Mouse (Mus musculus) neural tube, embryonic 10.5 days (tissue): ENCODE data around the gene Micu1.

ENCODE experiments used
- DNase-seq: peaks from one replicate; pipeline ENCODE4 v3.0.0-alpha.2; 2017; ENCODE audit warnings: low spot score; ENCODE audit errors: extremely low spot score

The Micu1 gene

DNA sequence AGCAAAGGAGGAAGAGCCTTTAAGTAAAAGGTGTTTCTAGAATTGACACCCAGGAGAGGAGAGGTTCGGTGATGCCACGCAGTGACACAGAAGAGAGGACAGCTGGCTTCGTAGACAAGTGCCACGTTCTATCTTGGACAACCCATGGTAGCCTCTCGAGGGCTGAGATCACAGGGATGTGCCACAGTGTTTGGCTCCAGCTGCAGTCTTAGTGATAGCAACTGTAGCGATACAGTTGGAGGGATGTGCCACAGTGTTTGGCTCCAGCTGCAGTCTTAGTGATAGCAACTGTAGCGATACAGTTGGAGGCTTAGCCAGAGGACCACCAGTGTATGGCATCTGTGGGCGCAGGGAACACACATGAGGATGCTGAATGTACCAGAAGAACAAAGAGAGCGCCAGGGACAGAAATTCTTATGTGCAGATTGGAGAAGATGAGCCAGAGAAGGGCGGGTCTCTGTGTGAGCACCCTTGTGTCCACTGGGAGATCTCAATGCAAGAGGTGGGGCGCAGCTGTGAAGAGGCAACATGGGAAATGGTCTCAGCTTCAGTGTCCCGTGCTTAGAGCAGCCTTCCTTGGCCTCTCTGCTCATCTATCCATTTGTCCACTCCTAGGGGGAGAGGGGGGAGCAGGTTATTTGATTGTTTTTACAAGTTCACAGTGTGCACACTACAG, 98.7 kb downstream of the Micu1 start:
- DNase-seq = no peak

DNA sequence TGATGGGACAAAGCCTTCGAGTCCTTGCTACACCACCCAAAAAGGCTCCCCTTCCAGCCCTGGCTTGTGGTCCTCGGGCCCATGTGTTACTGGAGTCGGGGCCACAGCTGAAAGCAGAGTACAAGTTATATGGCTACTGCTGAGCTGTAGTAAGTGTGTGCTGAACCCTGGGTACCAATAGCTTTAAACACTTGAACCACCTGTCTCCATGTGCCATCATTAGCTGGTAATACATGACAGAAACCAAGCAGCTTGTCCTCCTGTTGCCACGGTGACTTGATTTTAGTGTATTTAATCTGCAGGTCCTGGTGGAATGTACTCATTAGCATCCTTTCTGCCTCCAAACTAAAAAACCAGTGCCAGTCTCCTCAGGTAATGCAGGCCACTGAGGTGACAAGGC, 106.4 kb downstream of the Micu1 start:
- DNase-seq = no peak

DNA sequence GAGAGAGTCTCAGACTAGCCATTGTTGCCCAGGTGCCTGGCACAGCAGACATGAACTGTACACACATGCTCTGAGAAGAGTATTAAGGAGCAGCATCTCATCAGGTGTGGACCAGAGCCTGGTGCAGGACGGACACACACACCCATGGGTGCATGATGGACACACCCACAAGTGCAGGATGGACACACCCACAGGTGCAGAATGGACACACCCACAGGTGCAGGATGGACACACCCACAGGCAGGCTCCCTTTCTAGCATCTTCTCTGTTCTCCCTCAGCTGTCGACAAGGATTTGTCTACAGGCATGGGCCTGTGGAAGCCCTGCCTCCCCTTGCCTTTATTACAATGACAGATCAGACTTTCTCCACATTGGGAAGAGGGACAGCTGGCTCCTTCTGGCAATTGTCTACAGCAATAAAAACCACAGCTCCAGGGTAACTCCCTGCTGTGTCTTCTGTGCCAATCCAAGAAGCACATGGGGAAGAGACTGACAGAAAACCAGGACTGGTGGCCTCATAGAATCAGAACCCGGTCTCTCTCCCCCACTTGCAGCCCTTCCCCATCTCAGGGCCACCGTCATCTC, 107.8 kb downstream of the Micu1 start:
- no peak for DNase-seq

DNA sequence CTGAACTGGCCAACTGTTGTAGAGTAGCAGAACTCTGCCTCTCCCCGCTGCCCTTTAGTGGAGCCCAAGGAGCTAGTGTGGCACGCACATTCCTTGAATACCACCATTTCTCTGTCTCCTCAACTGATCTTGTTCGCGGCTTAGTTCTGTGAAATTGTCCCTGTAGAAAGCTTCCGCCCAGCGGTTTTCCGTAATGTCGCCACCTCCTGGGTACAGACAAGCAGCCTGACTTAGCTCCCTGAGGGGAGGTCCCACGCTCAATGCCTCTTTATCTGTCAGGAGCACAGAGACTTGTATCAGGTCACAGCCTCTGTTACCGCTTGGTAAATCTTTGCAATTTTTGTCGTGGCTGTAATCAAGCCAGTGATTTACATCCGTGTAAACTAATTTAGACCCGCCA, 110.7 kb downstream of the Micu1 start:
- peak; percentile 25 for DNase-seq

DNA sequence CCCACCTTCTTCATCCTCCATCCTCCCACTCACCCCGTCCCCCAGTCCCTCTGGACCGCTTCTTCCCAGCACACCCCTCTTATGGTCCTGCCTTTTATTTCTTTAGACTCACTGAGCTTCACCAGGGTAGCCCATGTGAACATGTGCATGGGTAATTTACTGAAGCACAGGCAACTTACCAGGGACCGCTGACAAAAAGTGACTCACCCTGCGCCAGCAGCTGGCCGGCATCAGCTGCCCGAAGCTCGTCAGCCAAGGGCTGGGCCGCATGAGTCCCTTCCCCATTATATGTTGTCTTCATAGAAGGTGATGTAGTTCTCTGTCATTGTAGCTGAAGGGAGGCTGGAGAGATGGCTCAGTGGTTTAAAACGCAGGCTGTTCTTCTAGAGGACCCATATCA, 111.5 kb downstream of the Micu1 start:
- DNase-seq = no peak

DNA sequence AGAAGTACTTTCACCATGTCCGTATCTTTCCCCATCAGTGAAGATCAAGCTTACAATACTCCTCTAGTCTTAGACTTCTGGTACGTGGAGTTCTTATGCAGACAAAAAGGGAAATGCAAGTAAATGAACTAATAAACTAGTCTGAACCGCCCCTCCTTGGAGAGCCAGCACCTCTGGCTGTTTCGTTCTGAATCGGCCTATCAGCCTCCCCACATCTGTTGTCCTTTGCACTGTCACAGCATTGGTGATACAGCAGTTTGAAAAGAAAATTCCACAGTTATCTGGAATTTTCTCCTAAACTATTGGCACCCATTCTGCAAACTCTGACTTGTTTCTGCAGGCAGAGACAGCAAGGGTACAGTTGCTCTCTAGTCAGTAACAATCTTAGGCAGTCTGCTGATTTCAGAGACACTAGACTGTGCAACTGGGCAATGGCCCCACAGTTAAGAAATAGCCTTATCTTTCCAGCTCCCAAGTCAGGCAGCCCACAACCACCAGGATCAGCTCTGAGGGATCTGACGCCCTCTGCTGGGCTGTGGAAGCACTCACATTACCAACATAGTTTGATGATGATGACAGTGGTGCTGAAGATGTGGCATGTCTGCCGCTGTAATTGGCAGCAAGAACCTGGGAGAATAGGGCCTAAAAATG, 112.4 kb downstream of the Micu1 start:
- DNase-seq = peak; percentile 23

DNA sequence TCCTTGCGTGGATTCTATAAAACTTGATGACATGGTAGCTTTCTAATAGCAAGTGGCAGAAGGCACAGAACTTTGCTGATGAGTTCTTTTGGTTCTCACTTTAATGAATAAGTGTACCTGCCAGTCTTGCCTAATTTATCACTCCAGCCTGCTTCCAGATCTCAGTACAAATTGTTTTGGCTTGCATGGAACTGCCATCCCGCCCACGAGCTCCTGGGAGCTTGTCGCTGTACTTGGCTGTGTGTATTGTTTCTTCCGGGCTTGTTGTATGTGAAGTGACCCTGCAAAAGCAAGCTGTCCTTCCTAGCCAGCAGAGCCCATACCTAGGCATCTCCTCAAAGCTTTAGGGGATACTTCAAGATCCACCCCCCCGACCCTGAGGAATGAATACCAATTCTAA, 114.3 kb downstream of the Micu1 start:
- no peak for DNase-seq

DNA sequence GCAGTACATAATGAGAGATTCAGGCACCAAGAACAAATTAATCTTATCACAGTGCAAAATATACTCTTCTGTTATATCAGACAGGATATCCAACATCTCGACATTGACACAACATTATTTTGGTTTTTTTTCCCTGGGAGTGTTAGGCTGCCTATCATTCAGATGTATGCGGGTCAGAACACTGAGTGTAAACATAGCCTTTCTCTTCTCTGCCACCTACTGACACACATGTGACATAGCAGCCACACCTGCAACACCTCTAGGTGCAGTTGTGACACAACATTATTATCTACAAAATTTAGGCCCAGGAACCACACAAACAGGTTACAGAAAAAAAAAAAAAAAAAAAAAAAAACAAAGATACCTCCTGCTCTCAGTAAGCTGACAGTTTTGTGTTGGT, 115.3 kb downstream of the Micu1 start:
- DNase-seq = no peak

DNA sequence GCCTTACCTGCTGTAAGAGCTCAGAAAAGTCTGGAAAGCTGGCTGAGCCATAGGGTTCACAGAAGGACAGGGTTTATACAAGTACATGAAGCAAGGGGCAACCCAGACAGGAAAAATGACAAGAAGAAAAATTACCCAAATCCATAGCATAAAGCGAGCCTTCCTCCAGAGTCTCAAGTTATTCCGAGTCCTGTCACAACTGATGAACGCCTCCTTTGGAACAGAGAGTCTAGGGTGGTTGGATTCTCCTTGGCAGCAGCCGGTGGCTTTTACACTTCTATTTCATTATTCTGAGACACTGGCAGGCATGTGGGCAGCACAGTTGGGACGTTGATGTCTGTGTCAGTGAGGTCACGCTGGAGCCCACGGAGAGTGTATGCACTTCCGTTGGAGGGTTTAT, 115.7 kb downstream of the Micu1 start:
- DNase-seq = no peak

DNA sequence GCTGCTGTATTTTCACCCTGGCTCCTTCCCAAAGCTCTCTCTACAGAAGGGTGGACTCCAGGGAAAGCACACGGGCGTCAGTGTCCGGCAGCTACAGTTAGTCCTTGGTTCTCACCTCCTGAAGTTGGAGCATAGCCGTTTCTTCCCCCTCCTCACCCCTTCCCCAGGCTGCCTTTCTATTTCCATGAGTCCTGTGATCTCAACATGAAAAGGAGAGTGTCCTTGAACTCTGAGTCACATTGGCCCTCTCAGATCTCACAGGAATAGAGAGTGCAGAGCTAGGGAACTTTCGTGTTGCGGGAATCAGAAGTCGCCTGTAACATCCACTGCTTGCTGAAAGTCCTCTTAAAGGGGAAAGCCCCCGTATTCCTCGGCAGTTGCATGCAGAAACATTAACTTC, 116.9 kb downstream of the Micu1 start:
- DNase-seq = no peak

DNA sequence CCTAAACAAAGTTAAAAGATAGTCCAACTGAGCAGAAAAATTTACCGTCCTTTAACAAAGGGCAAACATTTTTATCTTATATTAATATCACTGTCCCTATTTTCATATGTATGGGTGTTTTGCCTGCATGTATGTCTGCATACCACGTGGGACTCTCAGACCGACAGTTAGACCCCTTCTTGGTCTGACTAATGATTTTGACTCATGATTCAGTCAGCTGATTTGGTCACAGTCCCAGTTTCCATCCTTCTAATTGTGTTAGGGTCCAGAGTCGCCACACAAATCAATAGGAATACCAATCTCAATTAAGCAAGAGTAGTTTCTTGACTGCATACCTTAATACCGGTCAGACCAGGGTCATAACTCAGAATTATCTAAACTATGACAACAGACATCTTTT, 118.6 kb downstream of the Micu1 start:
- DNase-seq = no peak

DNA sequence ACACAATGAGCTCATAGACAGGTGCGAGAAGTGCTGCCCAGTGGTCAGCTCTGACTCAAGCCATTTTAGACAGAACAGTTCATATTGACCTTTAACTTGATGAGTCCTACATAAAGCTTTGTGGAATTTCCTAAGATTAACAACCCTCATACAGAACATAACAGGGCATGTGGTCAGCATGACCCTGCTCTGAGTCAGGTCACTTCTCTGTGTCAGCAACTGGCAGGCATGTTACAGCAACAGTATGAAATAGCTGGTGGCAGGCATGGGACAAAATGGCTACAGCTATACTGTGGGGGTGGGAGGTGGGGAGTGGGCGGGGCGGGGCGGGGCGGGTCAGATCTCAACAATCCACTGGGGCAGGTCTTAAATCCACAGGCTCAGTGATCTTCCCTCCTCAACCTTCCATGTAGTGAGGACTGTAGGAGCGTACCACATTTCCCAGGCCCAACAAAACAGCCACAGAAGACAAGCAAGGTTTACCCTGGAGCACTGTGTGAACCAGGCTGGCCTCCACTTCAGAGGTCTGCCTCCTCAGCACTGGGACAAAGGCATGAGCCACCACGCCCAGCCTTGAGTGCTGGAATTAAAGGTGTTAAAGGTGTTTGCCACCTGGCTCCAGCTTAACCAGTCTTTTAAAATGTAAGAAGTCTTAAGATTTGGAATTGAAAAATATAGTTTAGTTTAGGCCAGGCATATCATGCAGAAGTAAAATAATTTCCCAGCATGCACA, 119.2 kb downstream of the Micu1 start:
- DNase-seq = no peak

DNA sequence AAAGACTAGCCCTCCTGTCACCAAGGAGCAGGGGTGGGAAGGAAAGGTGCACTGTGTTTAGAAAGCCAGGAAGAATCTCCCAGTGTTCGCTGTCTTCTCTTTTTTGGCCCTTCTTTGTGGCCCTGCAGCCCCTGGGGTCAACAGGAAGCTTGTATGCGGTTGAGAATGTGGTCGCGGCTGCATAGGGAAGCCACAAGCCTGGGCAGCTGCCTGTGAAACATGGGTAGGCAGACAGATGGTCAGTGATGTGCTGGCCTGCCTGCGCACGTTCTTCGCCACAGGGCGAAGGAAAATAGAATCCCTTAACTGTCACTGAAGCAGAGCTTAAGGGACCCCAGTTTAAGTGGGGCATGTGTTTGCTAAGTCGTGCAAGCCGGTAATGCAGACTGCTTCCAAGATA, 120.6 kb downstream of the Micu1 start:
- DNase-seq = no peak

DNA sequence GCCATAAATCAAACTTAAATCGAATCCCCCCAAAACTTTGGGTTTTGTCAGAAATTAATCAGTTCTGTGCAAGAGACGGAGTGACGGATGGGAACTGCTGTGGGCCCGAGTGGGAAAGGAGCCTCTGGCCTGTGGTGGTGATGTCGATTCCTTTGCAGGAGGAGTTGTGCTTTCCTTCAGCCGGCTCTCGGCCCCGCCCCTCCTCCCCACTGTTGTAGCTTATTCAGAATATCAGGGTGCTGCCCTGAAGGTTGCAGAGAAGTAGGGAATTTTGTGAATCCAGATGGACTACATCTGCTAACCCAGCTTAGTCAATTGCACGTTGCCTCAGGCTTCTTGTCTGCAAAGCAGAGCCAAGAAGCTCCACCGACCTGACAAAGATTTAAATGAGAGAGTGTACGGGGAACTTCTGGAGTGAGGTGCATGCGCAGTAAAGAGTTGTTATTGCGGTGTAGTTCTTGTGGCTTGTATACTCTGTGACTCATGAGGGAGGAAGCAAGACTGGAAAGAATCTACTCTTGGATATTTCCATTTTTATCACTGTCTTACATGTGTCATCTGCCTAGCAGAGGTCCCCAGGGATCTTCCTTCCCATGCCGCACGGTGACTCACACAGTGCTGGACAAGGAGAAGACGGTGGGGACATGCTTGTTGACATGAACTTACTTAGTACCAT, 123.0 kb downstream of the Micu1 start:
- DNase-seq = no peak

DNA sequence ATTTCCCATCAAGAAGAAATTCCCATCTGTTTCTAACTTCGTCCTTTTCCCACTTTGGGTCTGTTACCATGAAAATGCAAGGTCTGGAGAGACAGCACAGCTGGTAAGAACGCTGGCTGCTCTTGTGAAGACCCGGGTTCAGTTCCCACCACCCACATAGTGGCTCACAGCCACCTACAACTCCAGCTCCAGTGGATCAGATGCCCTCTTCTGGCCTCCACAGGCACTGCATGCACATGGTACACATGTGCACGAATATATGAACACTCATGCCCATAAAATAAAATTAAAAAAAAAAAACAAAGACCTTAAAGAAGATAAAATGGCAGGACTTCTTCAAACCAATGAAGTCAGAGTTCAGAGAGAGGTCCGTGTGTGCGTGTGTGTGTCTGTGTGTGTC, 127.6 kb downstream of the Micu1 start:
- no peak for DNase-seq

DNA sequence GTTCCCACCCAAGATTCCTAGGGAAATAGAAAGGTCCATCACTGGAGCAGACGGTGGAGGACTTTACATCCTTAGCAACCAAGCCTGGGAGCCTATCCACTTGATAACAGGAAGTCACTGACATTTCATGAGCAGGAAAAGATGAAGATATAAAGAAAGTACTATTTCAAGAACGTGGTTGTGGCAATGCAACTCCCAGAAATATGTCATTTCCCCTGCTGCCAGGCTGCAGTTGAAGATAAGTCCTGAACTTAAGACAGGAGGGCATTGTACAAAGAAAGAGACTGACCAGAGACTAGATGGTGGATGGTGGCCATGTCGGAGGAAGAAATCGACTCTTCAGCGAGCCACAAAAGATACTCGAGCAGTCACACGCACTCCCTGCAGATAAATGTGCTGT, 129.7 kb downstream of the Micu1 start:
- no peak for DNase-seq

DNA sequence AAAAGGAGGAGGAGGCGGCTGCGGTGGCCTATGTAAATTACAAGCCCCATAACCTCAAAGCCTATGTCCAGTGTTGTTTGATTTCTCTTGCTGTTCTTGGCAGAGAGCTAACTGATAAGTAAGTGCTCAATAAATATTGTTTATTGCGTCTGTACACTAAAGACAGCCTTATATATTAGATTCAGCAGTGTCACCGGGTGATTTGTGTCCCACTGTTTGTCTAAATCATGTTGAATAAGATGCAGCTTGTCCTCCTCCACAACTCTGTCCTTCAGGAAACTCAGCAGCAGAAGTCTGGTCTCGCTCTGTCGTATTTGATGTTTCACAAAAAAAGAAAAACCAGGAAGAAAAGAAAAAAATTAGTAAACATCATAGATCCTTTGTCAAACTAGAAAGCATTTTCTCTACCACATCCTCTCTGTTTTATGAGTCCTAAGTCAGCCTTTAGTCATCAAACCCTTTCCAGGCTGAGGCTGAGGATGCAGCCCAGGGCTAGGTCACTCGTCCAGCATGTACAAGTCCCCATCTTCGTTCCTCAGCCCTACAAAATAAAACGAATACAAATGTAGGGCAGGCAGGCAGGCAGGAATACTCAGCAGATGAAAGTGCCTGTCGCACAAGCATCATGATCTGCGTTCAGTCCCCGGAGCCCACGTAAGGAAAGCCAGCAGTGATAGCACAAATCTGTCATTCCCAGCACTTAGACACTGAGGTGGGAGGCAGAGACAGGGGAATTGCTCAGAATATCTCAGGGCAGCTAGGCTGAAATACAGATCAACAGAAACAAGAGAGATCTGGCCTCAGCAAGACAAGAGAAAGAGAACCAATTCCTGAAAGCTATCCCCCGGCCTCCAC, 133.3 kb downstream of the Micu1 start:
- DNase-seq = no peak

DNA sequence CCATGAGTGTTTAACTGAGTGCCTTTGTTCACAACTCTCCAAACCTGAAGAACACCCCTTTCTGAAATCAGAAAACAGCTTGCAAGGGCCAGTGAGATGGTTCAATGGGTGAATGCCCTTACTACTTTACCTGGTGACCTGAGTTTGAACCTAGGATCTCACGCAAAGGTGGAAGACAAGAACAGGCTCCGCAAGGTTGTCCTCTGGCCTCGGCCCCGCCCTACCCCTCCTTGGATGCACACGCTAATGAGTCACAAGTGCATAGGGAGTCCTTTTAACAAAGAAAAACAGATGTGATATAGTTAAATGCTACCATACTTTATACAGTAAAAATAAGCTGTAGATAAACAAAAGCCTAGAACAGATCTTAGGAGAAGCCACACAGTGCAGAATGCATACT, 135.2 kb downstream of the Micu1 start:
- no peak for DNase-seq

DNA sequence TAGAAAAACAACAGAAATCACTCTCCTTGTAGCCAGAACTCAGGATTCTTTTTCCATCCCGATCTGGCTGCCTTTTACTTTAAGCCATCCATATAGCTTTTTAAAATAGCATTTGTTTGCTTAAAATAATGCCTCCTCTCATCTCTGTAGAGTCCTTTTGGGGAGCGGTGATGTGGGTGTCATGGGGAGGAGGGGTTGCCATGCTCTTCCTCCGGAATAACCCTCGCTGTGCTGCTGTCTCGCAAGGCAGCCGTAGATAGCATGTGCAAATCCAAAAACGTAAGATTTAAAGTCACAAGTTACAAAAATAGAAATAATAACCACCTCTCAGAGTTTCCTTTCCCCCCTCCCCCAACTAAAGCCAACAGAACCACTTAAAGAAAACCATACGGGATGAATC, 139.2 kb downstream of the Micu1 start:
- no peak for DNase-seq

DNA sequence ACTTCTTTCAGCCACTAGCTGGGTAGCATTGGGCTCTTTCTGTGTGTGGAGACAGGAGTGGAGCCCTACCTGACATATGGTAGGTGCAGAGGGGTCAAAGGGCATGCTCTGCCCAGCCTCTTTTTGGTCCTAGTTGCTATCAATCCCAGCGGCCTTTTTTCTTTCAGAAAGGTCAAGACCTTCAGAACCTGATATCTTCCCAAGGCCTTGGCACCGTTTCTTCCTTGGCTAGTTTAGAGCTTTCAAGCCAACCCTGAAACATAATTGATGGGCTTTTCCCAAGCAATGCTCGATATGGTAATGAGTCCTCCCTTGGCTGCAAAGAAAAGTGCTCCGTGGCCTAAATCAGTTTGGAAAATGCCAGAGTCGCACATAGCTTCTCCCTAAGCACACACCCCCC, 140.8 kb downstream of the Micu1 start:
- DNase-seq = no peak

DNA sequence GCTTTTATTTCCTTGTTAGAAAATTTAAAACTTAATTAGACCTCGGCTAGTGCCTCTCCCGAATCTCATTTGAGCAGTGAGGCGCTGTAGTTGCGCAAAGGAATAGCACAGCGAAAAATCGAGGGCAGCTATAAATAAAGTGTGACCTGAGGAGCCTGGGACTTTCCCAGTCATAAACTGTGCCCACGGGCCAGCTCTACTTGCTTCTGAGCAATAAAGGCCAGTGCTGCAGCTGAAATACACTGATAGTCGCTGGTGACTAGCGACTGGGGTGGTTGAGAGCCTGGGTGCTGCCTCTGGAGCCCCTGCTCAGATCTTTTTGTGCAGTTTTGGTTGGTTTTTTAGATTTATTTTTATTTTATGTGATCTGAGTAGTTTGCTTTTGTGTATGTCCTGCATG, 142.4 kb downstream of the Micu1 start:
- DNase-seq = no peak
